Mouse (Mus musculus) embryonic facial prominence, embryonic 14.5 days (tissue): ENCODE measurements around the gene Ccdc180. TPM values are rescaled to one million over a fixed set of nuclear protein-coding genes. Genes with fewer than 3 reads are reported as not detected.

Experiments used
- ATAC-seq: fragments of 200-750 bp; cut with Nextera tagmentation; 2 replicates; pipeline ENCODE4 v1.8.0; 2017; ENCODE audit warnings: low read depth, moderate number of reproducible peaks, moderate TSS enrichment
- DNase-seq: peaks from one replicate; pipeline ENCODE4 v3.0.0-alpha.2; 2015; ENCODE audit warnings: low spot score
- H3K27ac ChIP-seq: fragments of 300-500 bp; sonication (generic); replicated peaks from 2 replicates; pipeline ENCODE4 v1.5.1; 2014; ENCODE audit warnings: low read depth, mild to moderate bottlenecking, low read length, moderate library complexity
- H3K27me3 ChIP-seq: fragments of 300-500 bp; sonication (generic); replicated peaks from 2 replicates; pipeline ENCODE4 v1.6.1; 2014; ENCODE audit warnings: low read length; ENCODE audit not compliant: control insufficient read depth, insufficient read depth
- H3K36me3 ChIP-seq: fragments of 300-500 bp; sonication (generic); 2 replicates; pipeline ENCODE4 v1.6.1; 2014; ENCODE audit warnings: low read length, mixed read lengths; ENCODE audit not compliant: control insufficient read depth, insufficient read depth
- H3K4me1 ChIP-seq: fragments of 300-500 bp; sonication (generic); 2 replicates; pipeline ENCODE4 v1.6.1; 2014; ENCODE audit warnings: antibody characterized with exemption, low read length; ENCODE audit not compliant: control insufficient read depth, insufficient read depth
- H3K4me2 ChIP-seq: fragments of 300-500 bp; sonication (generic); 2 replicates; pipeline ENCODE4 v1.6.1; 2014; ENCODE audit warnings: low read depth, mild to moderate bottlenecking, low read length, moderate library complexity, mixed read lengths
- H3K4me3 ChIP-seq: fragments of 300-500 bp; sonication (generic); 2 replicates; pipeline ENCODE4 v1.5.1; 2014; ENCODE audit warnings: low read depth, mild to moderate bottlenecking, low read length
- H3K9ac ChIP-seq: fragments of 300-500 bp; sonication (generic); 2 replicates; pipeline ENCODE4 v1.6.1; 2014; ENCODE audit warnings: low read depth, mild to moderate bottlenecking, low read length, moderate library complexity, mixed read lengths
- H3K9me3 ChIP-seq: fragments of 300-500 bp; sonication (generic); 2 replicates; pipeline ENCODE4 v1.6.1; 2016; ENCODE audit warnings: low read length; ENCODE audit not compliant: control insufficient read depth
- WGBS: fragments of 180-500 bp; shearing (Covaris S2); extraction: QIAGEN DNeasy Blood & Tissue Kit; methylation state at CpG from one replicate; pipeline ENCODE4 v1.1.7; 2014; 5-methylcytosine and 5-hydroxymethylcytosine counted together
- polyA plus RNA-seq: library from polyadenylated mRNA; unstranded; fragments of >200 nt; fragmentation: Nextera tagmentation; extraction: Ambion mirVana; gene quantifications from 2 replicates; pipeline ENCODE4 v1.2.1, GENCODE M21; 2014

The Ccdc180 gene
- polyA plus RNA-seq, 1 experiment from 2014 or later, result 0.79 TPM

DNA sequence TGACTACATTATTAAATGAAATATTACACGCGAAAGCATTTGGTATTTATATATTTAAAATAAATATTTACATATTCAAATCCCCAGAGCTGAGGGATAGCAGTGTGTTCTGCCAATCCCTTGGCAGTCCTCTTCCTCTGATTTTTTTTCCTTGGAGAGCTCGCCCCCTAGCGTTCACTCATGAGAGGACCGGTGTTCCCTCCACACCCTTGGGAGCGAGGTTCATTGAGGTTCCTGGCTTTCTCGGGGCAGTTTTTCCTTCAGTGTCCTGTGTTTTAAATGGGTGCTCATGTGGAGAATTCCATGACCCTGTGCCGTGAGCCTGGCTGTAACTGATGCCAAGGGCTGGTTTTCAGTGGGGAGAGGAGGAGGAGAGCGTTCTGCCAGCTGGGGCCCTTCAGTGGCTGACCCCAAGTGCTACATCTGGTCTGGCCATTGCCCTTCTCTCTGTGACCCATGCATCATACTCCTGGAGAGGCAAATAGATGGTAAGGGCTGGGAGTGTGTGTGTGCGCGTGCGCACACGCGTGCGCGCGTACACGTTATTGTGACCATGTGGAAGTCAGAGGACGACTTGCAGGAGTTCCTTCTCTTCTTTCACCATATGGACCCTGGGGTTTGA, 34.2 kb upstream of the Ccdc180 start:
- peak; percentile 68; the same call in 1 of the 2 replicates for ATAC-seq
- no peaks in the 10 kb centered on the region for H3K27me3 ChIP-seq
- WGBS, result 45% methylated on average over 19 of the region's 19 CpGs
- no peak overlapping the region for H3K4me2 ChIP-seq
- no peak overlapping the region for H3K27ac ChIP-seq
- no peaks in the 10 kb centered on the region for H3K36me3 ChIP-seq
- H3K9ac ChIP-seq, result no peak overlapping the region
- peak; percentile 75 for DNase-seq
- no peaks in the 10 kb centered on the region for H3K4me1 ChIP-seq
- H3K4me3 ChIP-seq, result no peak overlapping the region
- no peaks in the 10 kb centered on the region for H3K9me3 ChIP-seq

- DNase-seq (peak; percentile 11), ATAC-seq (no peak)
- WGBS, result 51% methylated on average over 5 of the region's 5 CpGs
- Histone ChIP-seq H3K4me2 (no peak overlapping the region), H3K4me3 (no peak overlapping the region), H3K27ac (no peak overlapping the region), H3K36me3 (no peaks in the 10 kb centered on the region), H3K4me1 (no peaks in the 10 kb centered on the region), H3K27me3 (no peaks in the 10 kb centered on the region), H3K9ac (no peak overlapping the region), H3K9me3 (no peaks in the 10 kb centered on the region)
These were observed 28.9 kb upstream of the Ccdc180 start for GRCm38 (mm10) chr4:45861160-45861559.

GRCm38 (mm10) chr4:45867416-45867815, 22.7 kb upstream of the Ccdc180 start:
- H3K36me3 ChIP-seq, result no peaks in the 10 kb centered on the region
- DNase-seq (no peak), ATAC-seq (no peak)
- no peaks in the 10 kb centered on the region for H3K9me3 ChIP-seq
- no peak overlapping the region for H3K9ac ChIP-seq
- no peak overlapping the region for H3K4me3 ChIP-seq
- no peaks in the 10 kb centered on the region for H3K27me3 ChIP-seq
- WGBS, result 77% methylated on average over 8 of the region's 8 CpGs
- H3K4me1 ChIP-seq, result 0 out of 2 replicates have a peak, but pooled peaks cover 9% of the 10 kb centered on the region
- no peak overlapping the region for H3K4me2 ChIP-seq
- H3K27ac ChIP-seq, result no peak overlapping the region

DNA sequence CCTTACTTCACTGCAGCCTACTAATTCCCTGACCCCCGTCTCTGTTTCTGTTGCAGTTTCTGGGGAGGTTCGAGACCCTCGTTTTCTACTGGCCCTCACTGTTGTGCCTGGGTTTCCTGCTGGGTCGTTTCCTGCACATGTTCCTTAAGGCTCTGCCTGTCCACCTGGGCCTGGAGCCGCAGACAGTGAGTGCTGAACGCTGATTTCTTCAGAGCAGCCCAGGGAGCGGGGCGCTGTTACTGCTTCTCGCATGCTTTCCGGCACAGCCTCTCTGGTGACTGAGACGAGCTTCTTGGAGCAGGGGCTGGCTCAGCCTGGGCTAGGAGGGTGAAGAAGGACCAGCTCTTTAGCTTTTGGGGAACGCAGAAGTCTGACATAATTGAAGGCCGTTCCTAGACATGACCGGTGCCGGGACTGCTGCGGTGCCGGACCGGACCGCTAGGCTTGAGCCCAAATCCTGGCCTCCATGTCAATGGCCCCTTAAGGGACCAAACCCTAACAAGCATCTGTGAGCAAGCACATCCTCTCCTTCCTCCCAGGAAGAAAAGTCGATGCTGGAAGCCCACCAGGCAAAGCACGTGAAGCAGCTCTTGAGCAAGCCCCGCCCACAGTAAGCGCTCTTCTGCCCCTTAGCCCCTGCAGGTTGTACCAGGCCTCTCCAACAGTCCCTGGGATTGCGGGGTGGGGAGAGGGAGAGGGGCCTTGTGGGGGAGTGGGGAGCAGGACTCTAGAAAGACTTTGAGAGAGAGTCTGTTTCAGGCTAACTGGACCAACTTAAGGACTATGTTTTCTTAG, 20.9 kb upstream of the Ccdc180 start:
- 0 out of 2 replicates have a peak, but pooled peaks cover 9% of the 10 kb centered on the region for H3K4me1 ChIP-seq
- H3K27ac ChIP-seq, result no peak overlapping the region
- WGBS, result 15% methylated on average over 24 of the region's 24 CpGs
- no peak for DNase-seq
- H3K9me3 ChIP-seq, result no peaks in the 10 kb centered on the region
- H3K9ac ChIP-seq, result 0 out of 2 replicates have a peak overlapping the region, but pooled peaks have one; percentile 39
- ATAC-seq, result 0 out of 2 replicates have a peak, but pooled peaks have one; percentile 37
- no peaks in the 10 kb centered on the region for H3K36me3 ChIP-seq
- H3K27me3 ChIP-seq, result no peaks in the 10 kb centered on the region
- peak overlapping the region; percentile 46 for H3K4me2 ChIP-seq
- H3K4me3 ChIP-seq, result peak overlapping the region; percentile 5

DNA sequence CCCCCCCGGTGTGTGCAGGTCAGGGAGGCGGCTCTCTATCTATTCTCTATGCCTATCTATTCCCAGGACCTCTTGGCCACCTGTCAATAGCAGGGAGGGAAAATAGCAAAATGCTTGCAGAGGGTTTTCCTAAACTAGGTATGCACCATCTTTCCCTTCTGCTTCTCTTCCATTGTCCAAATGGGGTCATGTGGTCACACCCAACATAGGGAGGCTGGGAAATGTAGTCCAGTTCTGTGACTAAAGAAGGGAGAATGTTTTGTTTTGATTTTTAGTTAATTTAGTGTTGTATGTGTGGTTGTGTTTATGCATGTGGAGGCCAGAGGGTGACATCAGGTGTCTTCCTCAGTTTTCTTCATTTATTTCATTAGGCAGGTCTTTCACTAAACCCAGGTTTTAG, 18.0 kb upstream of the Ccdc180 start:
- 100% methylated on average over 1 of the region's 2 CpGs for WGBS
- Histone ChIP-seq H3K9ac (no peak overlapping the region), H3K4me2 (no peak overlapping the region), H3K27ac (no peak overlapping the region), H3K4me1 (0 out of 2 replicates have a peak, but pooled peaks cover 9% of the 10 kb centered on the region), H3K9me3 (no peaks in the 10 kb centered on the region), H3K36me3 (no peaks in the 10 kb centered on the region), H3K27me3 (no peaks in the 10 kb centered on the region), H3K4me3 (no peak overlapping the region)
- DNase-seq (no peak), ATAC-seq (no peak)

GRCm38 (mm10) chr4:45878929-45879328, 11.2 kb upstream of the Ccdc180 start:
- no peak overlapping the region for H3K27ac ChIP-seq
- ATAC-seq (no peak), DNase-seq (peak; percentile 59)
- no peaks in the 10 kb centered on the region for H3K27me3 ChIP-seq
- H3K9me3 ChIP-seq, result no peaks in the 10 kb centered on the region
- no peak overlapping the region for H3K4me2 ChIP-seq
- H3K4me1 ChIP-seq, result no peaks in the 10 kb centered on the region
- H3K9ac ChIP-seq, result no peak overlapping the region
- WGBS, result 40% methylated on average over 5 of the region's 5 CpGs
- no peaks in the 10 kb centered on the region for H3K36me3 ChIP-seq
- no peak overlapping the region for H3K4me3 ChIP-seq

DNA sequence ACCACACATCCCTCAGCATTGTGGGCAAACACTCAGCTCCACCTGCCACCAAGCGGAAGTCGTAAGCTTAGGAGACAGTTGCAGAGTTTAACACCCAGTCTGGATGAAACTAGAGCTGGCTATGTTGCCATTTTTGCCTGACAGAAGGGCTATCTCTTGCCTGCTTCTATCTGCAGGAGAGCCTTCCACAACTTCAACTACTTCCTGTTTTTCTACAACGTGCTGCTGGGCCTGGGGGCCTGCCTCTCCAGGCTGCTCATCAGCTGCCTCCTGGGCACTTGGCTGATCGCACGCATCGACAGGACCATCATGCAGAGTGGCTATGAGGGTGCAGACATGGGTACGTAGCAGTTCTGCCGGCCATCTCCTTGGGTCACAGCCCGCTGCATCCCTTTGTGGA, 7.6 kb upstream of the Ccdc180 start:
- DNase-seq, result no peak
- no peak for ATAC-seq
- 77% methylated on average over 9 of the region's 9 CpGs for WGBS
- Histone ChIP-seq H3K36me3 (no peaks in the 10 kb centered on the region), H3K4me2 (no peak overlapping the region), H3K27me3 (no peaks in the 10 kb centered on the region), H3K27ac (no peak overlapping the region), H3K4me1 (no peaks in the 10 kb centered on the region), H3K4me3 (no peak overlapping the region), H3K9me3 (no peaks in the 10 kb centered on the region), H3K9ac (no peak overlapping the region)

- DNase-seq, result no peak
These were observed 6.9 kb upstream of the Ccdc180 start for GRCm38 (mm10) chr4:45883250-45883649.

More at GRCm38 (mm10) chr4:45883250-45883649, 6.9 kb upstream of the Ccdc180 start:
- 93% methylated on average over 16 of the region's 16 CpGs for WGBS
- no peaks in the 10 kb centered on the region for H3K36me3 ChIP-seq
- H3K4me3 ChIP-seq, result no peak overlapping the region
- no peaks in the 10 kb centered on the region for H3K27me3 ChIP-seq
- no peak overlapping the region for H3K9ac ChIP-seq
- no peaks in the 10 kb centered on the region for H3K4me1 ChIP-seq
- no peaks in the 10 kb centered on the region for H3K9me3 ChIP-seq
- no peak overlapping the region for H3K27ac ChIP-seq
- no peak overlapping the region for H3K4me2 ChIP-seq
- ATAC-seq, result no peak
